Mouse (Mus musculus): Measurements from ENCODE around the gene Foxi2.

DNA sequence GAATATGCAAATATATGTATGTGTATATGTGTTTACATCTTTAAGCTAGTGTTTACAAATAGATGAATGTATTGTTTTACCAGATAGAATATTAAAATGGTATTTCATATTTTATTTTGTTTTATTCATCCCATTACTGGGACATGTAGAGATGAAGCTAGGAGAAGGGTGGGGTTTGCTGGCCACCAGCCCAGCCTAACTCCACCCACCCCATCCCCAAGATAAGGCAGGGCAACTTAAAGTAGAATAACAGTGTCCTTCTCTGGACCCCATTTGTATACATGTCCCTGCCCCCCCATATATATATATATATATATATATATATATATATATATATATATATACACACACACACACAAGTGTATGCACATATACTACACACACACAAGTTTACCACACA lies 14.9 kb upstream of the Foxi2 start:
- TF ChIP-seq POLR2A (IDR thresholded peaks at IDR 0.05; ENCODE audit: borderline replicate concordance, low read depth, low read length) (no peak), CTCF (IDR thresholded peaks at IDR 0.05; ENCODE audit: low read depth, low read length) (no peak)

All from bone marrow macrophage, adult 2 months (primary cell).